Mouse (Mus musculus) heart, adult 2 months (tissue): Measurements from ENCODE around the gene Sh3kbp1.

Experiments used
- CTCF ChIP-seq: fragments of 200-600 bp; IDR thresholded peaks from 2 replicates; pipeline ENCODE4 v1.8.1; 2022; ENCODE audit warnings: antibody characterized with exemption, mild to moderate bottlenecking, moderate library complexity
- EP300 ChIP-seq: fragments of 200-500 bp; IDR thresholded peaks from 2 replicates; pipeline ENCODE4 v1.6.1; 2011; ENCODE audit warnings: low read depth, low read length, control low read depth; ENCODE audit not compliant: insufficient read depth
- POLR2A ChIP-seq: fragments of 200-500 bp; IDR thresholded peaks from 2 replicates; pipeline ENCODE4 v1.6.1; 2011; ENCODE audit warnings: mild to moderate bottlenecking, low read depth, low read length, control low read depth; ENCODE audit not compliant: insufficient read depth

DNA sequence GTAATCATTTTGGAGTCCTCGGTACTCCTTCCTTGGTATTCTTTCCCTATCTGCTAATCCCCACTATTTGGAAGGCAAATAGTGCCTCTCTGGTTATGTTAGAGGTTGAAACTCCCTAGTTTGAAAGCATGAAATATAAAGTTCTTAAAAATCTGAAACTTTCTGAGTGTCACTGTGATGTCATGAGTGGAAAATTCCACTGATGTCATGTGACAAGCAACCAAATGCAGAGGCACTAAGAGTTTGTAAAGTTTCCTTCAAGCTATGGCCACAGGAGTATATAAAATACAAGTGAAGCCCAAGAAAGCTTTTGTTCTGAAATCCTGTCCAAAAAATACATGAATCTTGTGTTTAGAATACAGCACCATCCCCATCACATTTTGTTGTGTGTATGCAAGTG, 94.3 kb downstream of the Sh3kbp1 start:
- no peak for TF ChIP-seq CTCF
- no peak for TF ChIP-seq EP300
- TF ChIP-seq POLR2A = no peak
